Mouse (Mus musculus): ENCODE measurements around the gene Alcam. TPM values are rescaled to one million over a fixed set of nuclear protein-coding genes. Genes with fewer than 3 reads are reported as not detected.

The Alcam gene
- polyA plus RNA-seq, 1 experiment from 2014 or later, result 29.4 TPM

- Histone ChIP-seq H3K9me3 (ENCODE audit: control insufficient read depth, low read length) (no peaks in the 10 kb centered on the region), H3K27ac (ENCODE audit: low read depth, low read length) (no peak overlapping the region), H3K4me3 (ENCODE audit: low read depth, low read length) (no peak overlapping the region), H3K4me1 (ENCODE audit: control insufficient read depth, insufficient read depth, low read length) (no peaks in the 10 kb centered on the region), H3K4me2 (ENCODE audit: low read depth) (no peak overlapping the region), H3K36me3 (ENCODE audit: control insufficient read depth, insufficient read depth, low read length) (no peaks in the 10 kb centered on the region), H3K9ac (ENCODE audit: low read length) (no peak overlapping the region), H3K27me3 (ENCODE audit: control insufficient read depth, insufficient read depth, low read length) (no peaks in the 10 kb centered on the region)
- no peak for ATAC-seq (ENCODE audit: insufficient read depth, low FRiP score, low TSS enrichment)
- DNase-seq (ENCODE audit: low spot score), result no peak
- 75% methylated on average over 2 of the region's 2 CpGs for WGBS
Observed at GRCm38 (mm10) chr16:52431590-52431989, 22.3 kb downstream of the Alcam start.

- Histone ChIP-seq H3K9me3 (ENCODE audit: control insufficient read depth, low read length) (no peaks in the 10 kb centered on the region), H3K27me3 (ENCODE audit: control insufficient read depth, insufficient read depth, low read length) (no peaks in the 10 kb centered on the region), H3K9ac (ENCODE audit: low read length) (no peak overlapping the region), H3K36me3 (ENCODE audit: control insufficient read depth, insufficient read depth, low read length) (no peaks in the 10 kb centered on the region), H3K4me1 (ENCODE audit: control insufficient read depth, insufficient read depth, low read length) (no peaks in the 10 kb centered on the region), H3K27ac (ENCODE audit: low read depth, low read length) (no peak overlapping the region), H3K4me3 (ENCODE audit: low read depth, low read length) (no peak overlapping the region), H3K4me2 (ENCODE audit: low read depth) (no peak overlapping the region)
- ATAC-seq (ENCODE audit: insufficient read depth, low FRiP score, low TSS enrichment) (no peak), DNase-seq (ENCODE audit: low spot score) (no peak)
- 65% methylated on average over 3 of the region's 3 CpGs for WGBS
Observed at GRCm38 (mm10) chr16:52430073-52430472, 23.8 kb downstream of the Alcam start.

- no peaks in the 10 kb centered on the region for H3K27me3 ChIP-seq (ENCODE audit: control insufficient read depth, insufficient read depth, low read length)
- H3K27ac ChIP-seq (ENCODE audit: low read depth, low read length), result no peak overlapping the region
- H3K9me3 ChIP-seq (ENCODE audit: control insufficient read depth, low read length), result no peaks in the 10 kb centered on the region
- H3K4me2 ChIP-seq (ENCODE audit: low read depth), result no peak overlapping the region
- no peak overlapping the region for H3K4me3 ChIP-seq (ENCODE audit: low read depth, low read length)
- H3K4me1 ChIP-seq (ENCODE audit: control insufficient read depth, insufficient read depth, low read length), result no peaks in the 10 kb centered on the region
- ATAC-seq (ENCODE audit: insufficient read depth, low FRiP score, low TSS enrichment), result no peak
- no peak for DNase-seq (ENCODE audit: low spot score)
- H3K36me3 ChIP-seq (ENCODE audit: control insufficient read depth, insufficient read depth, low read length), result no peaks in the 10 kb centered on the region
- no peak overlapping the region for H3K9ac ChIP-seq (ENCODE audit: low read length)
Observed at GRCm38 (mm10) chr16:52429661-52430060, 24.2 kb downstream of the Alcam start.

- Histone ChIP-seq H3K9ac (ENCODE audit: low read length) (no peak overlapping the region), H3K36me3 (ENCODE audit: control insufficient read depth, insufficient read depth, low read length) (no peaks in the 10 kb centered on the region), H3K9me3 (ENCODE audit: control insufficient read depth, low read length) (no peaks in the 10 kb centered on the region), H3K4me3 (ENCODE audit: low read depth, low read length) (no peak overlapping the region), H3K27ac (ENCODE audit: low read depth, low read length) (no peak overlapping the region), H3K4me2 (ENCODE audit: low read depth) (no peak overlapping the region), H3K27me3 (ENCODE audit: control insufficient read depth, insufficient read depth, low read length) (no peaks in the 10 kb centered on the region), H3K4me1 (ENCODE audit: control insufficient read depth, insufficient read depth, low read length) (no peaks in the 10 kb centered on the region)
- ATAC-seq (ENCODE audit: insufficient read depth, low FRiP score, low TSS enrichment) (no peak), DNase-seq (ENCODE audit: low spot score) (no peak)
- 83% methylated on average over 4 of the region's 4 CpGs for WGBS
Observed at GRCm38 (mm10) chr16:52428505-52428904, 25.4 kb downstream of the Alcam start.

- H3K9ac ChIP-seq (ENCODE audit: low read length), result no peak overlapping the region
- H3K27me3 ChIP-seq (ENCODE audit: control insufficient read depth, insufficient read depth, low read length), result no peaks in the 10 kb centered on the region
- no peaks in the 10 kb centered on the region for H3K36me3 ChIP-seq (ENCODE audit: control insufficient read depth, insufficient read depth, low read length)
- no peaks in the 10 kb centered on the region for H3K4me1 ChIP-seq (ENCODE audit: control insufficient read depth, insufficient read depth, low read length)
- H3K27ac ChIP-seq (ENCODE audit: low read depth, low read length), result no peak overlapping the region
- ATAC-seq (ENCODE audit: insufficient read depth, low FRiP score, low TSS enrichment) (no peak), DNase-seq (ENCODE audit: low spot score) (no peak)
- H3K4me3 ChIP-seq (ENCODE audit: low read depth, low read length), result no peak overlapping the region
- no peaks in the 10 kb centered on the region for H3K9me3 ChIP-seq (ENCODE audit: control insufficient read depth, low read length)
- WGBS, result 80% methylated on average over 5 of the region's 5 CpGs
- no peak overlapping the region for H3K4me2 ChIP-seq (ENCODE audit: low read depth)
Observed at GRCm38 (mm10) chr16:52418568-52419158, 35.2 kb downstream of the Alcam start.

GRCm38 (mm10) chr16:52417982-52418381, 35.9 kb downstream of the Alcam start:
- H3K4me1 ChIP-seq (ENCODE audit: control insufficient read depth, insufficient read depth, low read length), result no peaks in the 10 kb centered on the region
- no peak overlapping the region for H3K27ac ChIP-seq (ENCODE audit: low read depth, low read length)
- 84% methylated on average over 5 of the region's 5 CpGs for WGBS
- H3K4me3 ChIP-seq (ENCODE audit: low read depth, low read length), result no peak overlapping the region
- ATAC-seq (ENCODE audit: insufficient read depth, low FRiP score, low TSS enrichment) (no peak), DNase-seq (ENCODE audit: low spot score) (no peak)
- H3K9ac ChIP-seq (ENCODE audit: low read length), result no peak overlapping the region
- H3K4me2 ChIP-seq (ENCODE audit: low read depth), result no peak overlapping the region
- H3K9me3 ChIP-seq (ENCODE audit: control insufficient read depth, low read length), result no peaks in the 10 kb centered on the region
- H3K27me3 ChIP-seq (ENCODE audit: control insufficient read depth, insufficient read depth, low read length), result no peaks in the 10 kb centered on the region
- no peaks in the 10 kb centered on the region for H3K36me3 ChIP-seq (ENCODE audit: control insufficient read depth, insufficient read depth, low read length)

GRCm38 (mm10) chr16:52417146-52417545, 36.7 kb downstream of the Alcam start:
- 97% methylated on average over 7 of the region's 7 CpGs for WGBS
- ATAC-seq (ENCODE audit: insufficient read depth, low FRiP score, low TSS enrichment), result no peak
- no peak overlapping the region for H3K4me2 ChIP-seq (ENCODE audit: low read depth)

GRCm38 (mm10) chr16:52413714-52414113, 40.2 kb downstream of the Alcam start:
- Histone ChIP-seq H3K9me3 (ENCODE audit: control insufficient read depth, low read length) (no peaks in the 10 kb centered on the region), H3K4me1 (ENCODE audit: control insufficient read depth, insufficient read depth, low read length) (no peaks in the 10 kb centered on the region), H3K9ac (ENCODE audit: low read length) (no peak overlapping the region), H3K27ac (ENCODE audit: low read depth, low read length) (no peak overlapping the region), H3K27me3 (ENCODE audit: control insufficient read depth, insufficient read depth, low read length) (no peaks in the 10 kb centered on the region), H3K36me3 (ENCODE audit: control insufficient read depth, insufficient read depth, low read length) (no peaks in the 10 kb centered on the region), H3K4me3 (ENCODE audit: low read depth, low read length) (no peak overlapping the region), H3K4me2 (ENCODE audit: low read depth) (no peak overlapping the region)
- WGBS, result 84% methylated on average over 3 of the region's 3 CpGs
- no peak for DNase-seq (ENCODE audit: low spot score)
- ATAC-seq (ENCODE audit: insufficient read depth, low FRiP score, low TSS enrichment), result no peak

More at GRCm38 (mm10) chr16:52417146-52417545, 36.7 kb downstream of the Alcam start:
- H3K4me3 ChIP-seq (ENCODE audit: low read depth, low read length), result no peak overlapping the region
- no peak overlapping the region for H3K27ac ChIP-seq (ENCODE audit: low read depth, low read length)
- H3K27me3 ChIP-seq (ENCODE audit: control insufficient read depth, insufficient read depth, low read length), result no peaks in the 10 kb centered on the region
- H3K9ac ChIP-seq (ENCODE audit: low read length), result no peak overlapping the region
- H3K36me3 ChIP-seq (ENCODE audit: control insufficient read depth, insufficient read depth, low read length), result no peaks in the 10 kb centered on the region
- no peaks in the 10 kb centered on the region for H3K9me3 ChIP-seq (ENCODE audit: control insufficient read depth, low read length)
- no peaks in the 10 kb centered on the region for H3K4me1 ChIP-seq (ENCODE audit: control insufficient read depth, insufficient read depth, low read length)
- DNase-seq (ENCODE audit: low spot score), result no peak

GRCm38 (mm10) chr16:52406072-52406471, 47.8 kb downstream of the Alcam start:
- DNase-seq (ENCODE audit: low spot score) (no peak), ATAC-seq (ENCODE audit: insufficient read depth, low FRiP score, low TSS enrichment) (no peak)
- Histone ChIP-seq H3K4me3 (ENCODE audit: low read depth, low read length) (no peak overlapping the region), H3K27ac (ENCODE audit: low read depth, low read length) (no peak overlapping the region), H3K4me1 (ENCODE audit: control insufficient read depth, insufficient read depth, low read length) (no peaks in the 10 kb centered on the region), H3K4me2 (ENCODE audit: low read depth) (no peak overlapping the region), H3K36me3 (ENCODE audit: control insufficient read depth, insufficient read depth, low read length) (no peaks in the 10 kb centered on the region), H3K9ac (ENCODE audit: low read length) (no peak overlapping the region), H3K27me3 (ENCODE audit: control insufficient read depth, insufficient read depth, low read length) (no peaks in the 10 kb centered on the region), H3K9me3 (ENCODE audit: control insufficient read depth, low read length) (no peaks in the 10 kb centered on the region)
- WGBS, result 92% methylated on average over 3 of the region's 3 CpGs

Measured in neural tube, embryonic 11.5 days (tissue).